Comparison of ENCODE assay signal across 17 mouse cellular contexts in genomic region chr12:77140656-77141055, GRCm38 (mm10).
"Had no signal": no experiment of that assay in that cellular context is flagged by ENCODE, and none has a peak within 500 bp of the region (broad histone marks: within the 10 kb centered on the region; RNA-seq: fewer than 3 reads in every experiment).

No protein-coding gene starts in this region.

- H3K27me3 ChIP-seq: midbrain, embryonic 12.5 days; neural tube, embryonic 13.5 days; neural tube, embryonic 15.5 days had no signal

- H3K9me3 ChIP-seq: midbrain, embryonic 10.5 days; midbrain, embryonic 12.5 days; neural tube, embryonic 13.5 days; neural tube, embryonic 15.5 days had no signal

- H3K36me3 ChIP-seq: midbrain, embryonic 10.5 days; midbrain, embryonic 12.5 days; neural tube, embryonic 13.5 days; neural tube, embryonic 15.5 days had no signal

- DNase-seq: liver, postnatal 0 days; lung, embryonic 14.5 days; lung, postnatal 10 days; lung, postnatal 4 days; midbrain, embryonic 14.5 days; right cerebral cortex, adult 18-20 months; right cerebral cortex, postnatal 25 days; right cerebral cortex, postnatal 4 days; spleen, adult 18-20 months; thymus, adult 18-20 months; thymus, postnatal 14 days; thymus, postnatal 36 days had no signal

- H3K27ac ChIP-seq: midbrain, embryonic 10.5 days; midbrain, embryonic 12.5 days; neural tube, embryonic 13.5 days; neural tube, embryonic 15.5 days had no signal

- H3K4me1 ChIP-seq: midbrain, embryonic 10.5 days; midbrain, embryonic 12.5 days; neural tube, embryonic 13.5 days; neural tube, embryonic 15.5 days had no signal

- H3K4me3 ChIP-seq: midbrain, embryonic 10.5 days; midbrain, embryonic 12.5 days; myocyte; neural tube, embryonic 13.5 days; neural tube, embryonic 15.5 days had no signal
